Mouse (Mus musculus) myocyte (in vitro differentiated cells): ENCODE results near the gene Urad. TPM values are rescaled to one million over a fixed set of nuclear protein-coding genes. Genes with fewer than 3 reads are reported as not detected.
A peak's percentile ranks its signal among the peaks of the same experiment; 100 is the strongest.

Experiments
- H3K27me3 ChIP-seq: one replicate; pipeline ENCODE4 v1.6.1; 2011; ENCODE audit not compliant: control insufficient read depth, insufficient read depth, insufficient read length
- H3K36me3 ChIP-seq: one replicate; pipeline ENCODE4 v1.6.1; 2011; ENCODE audit not compliant: control insufficient read depth, insufficient read depth
- H3K4me2 ChIP-seq: one replicate; pipeline ENCODE4 v1.6.1; 2011; ENCODE audit warnings: low read depth, control low read depth
- H3K4me3 ChIP-seq: one replicate; pipeline ENCODE4 v1.5.1; 2011; ENCODE audit warnings: mild to moderate bottlenecking, control low read depth, moderate library complexity
- H3K79me2 ChIP-seq: one replicate; pipeline ENCODE4 v1.6.1; 2011; ENCODE audit not compliant: control insufficient read depth, insufficient read depth
- H3ac ChIP-seq: one replicate; pipeline ENCODE4 v1.6.1; 2011; ENCODE audit not compliant: control insufficient read depth, insufficient read length
- CEBPB ChIP-seq: IDR thresholded peaks from 2 replicates; pipeline ENCODE4 v1.6.1; 2011; ENCODE audit warnings: mild to moderate bottlenecking, moderate library complexity; ENCODE audit not compliant: poor library complexity, insufficient read depth, severe bottlenecking
- E2F4 ChIP-seq: IDR thresholded peaks from one replicate; pipeline ENCODE4 v1.6.1; 2011; ENCODE audit warnings: mild to moderate bottlenecking, control low read depth, moderate library complexity; ENCODE audit not compliant: insufficient read depth
- MAX ChIP-seq: IDR thresholded peaks from one replicate; pipeline ENCODE4 v1.6.1; 2011; ENCODE audit warnings: low read depth, mild to moderate bottlenecking, control low read depth
- MYOD1 ChIP-seq, 3 experiments: IDR thresholded peaks; one replicate each; pipeline ENCODE4 v1.6.1; 2011; ENCODE audit warnings: control low read depth in 2 of 3, low read depth in 2 of 3, mild to moderate bottlenecking in 2 of 3, moderate library complexity in 1 of 3; ENCODE audit not compliant: insufficient read length in 2 of 3, control insufficient read depth in 1 of 3
- MYOG ChIP-seq, 3 experiments: IDR thresholded peaks; one replicate each; pipeline ENCODE4 v1.6.1; 2011; ENCODE audit warnings: control low read depth in 2 of 3, low read depth in 2 of 3, mild to moderate bottlenecking in 2 of 3; ENCODE audit not compliant: insufficient read length in 2 of 3, control insufficient read depth in 1 of 3, insufficient read depth in 1 of 3
- POLR2A ChIP-seq: IDR thresholded peaks from one replicate; pipeline ENCODE4 v1.6.1; 2011; ENCODE audit warnings: low read depth, mild to moderate bottlenecking, control low read depth, moderate library complexity; ENCODE audit not compliant: insufficient read length
- POLR2AphosphoS2 ChIP-seq: IDR thresholded peaks from one replicate; pipeline ENCODE4 v1.6.1; 2011; ENCODE audit warnings: low read depth, control low read depth; ENCODE audit not compliant: insufficient read length
- REST ChIP-seq: IDR thresholded peaks from one replicate; pipeline ENCODE4 v1.6.1; 2011; ENCODE audit warnings: mild to moderate bottlenecking, control low read depth, moderate library complexity; ENCODE audit not compliant: insufficient read depth, insufficient read length
- SRF ChIP-seq: IDR thresholded peaks from one replicate; pipeline ENCODE4 v1.6.1; 2011; ENCODE audit warnings: low read depth; ENCODE audit not compliant: control insufficient read depth, insufficient read length
- TCF12 ChIP-seq: IDR thresholded peaks from one replicate; pipeline ENCODE4 v1.6.1; 2011; ENCODE audit warnings: mild to moderate bottlenecking, control low read depth; ENCODE audit not compliant: poor library complexity, insufficient read depth, severe bottlenecking
- TCF3 ChIP-seq: IDR thresholded peaks from one replicate; pipeline ENCODE4 v1.6.1; 2011; ENCODE audit warnings: low read depth, control low read depth; ENCODE audit not compliant: insufficient read length
- USF1 ChIP-seq: IDR thresholded peaks from one replicate; pipeline ENCODE4 v1.6.1; 2011; ENCODE audit warnings: low read depth, mild to moderate bottlenecking, control low read depth, moderate library complexity
- polyA plus RNA-seq: library from polyadenylated mRNA; unstranded; fragments of >200 nt; fragmentation: generic; extraction: Trizol; gene quantifications from one replicate; pipeline ENCODE4 v1.2.1, GENCODE M21; 2012; ENCODE audit warnings: missing spikeins

The Urad gene
- polyA plus RNA-seq, 1 experiment: not detected

DNA sequence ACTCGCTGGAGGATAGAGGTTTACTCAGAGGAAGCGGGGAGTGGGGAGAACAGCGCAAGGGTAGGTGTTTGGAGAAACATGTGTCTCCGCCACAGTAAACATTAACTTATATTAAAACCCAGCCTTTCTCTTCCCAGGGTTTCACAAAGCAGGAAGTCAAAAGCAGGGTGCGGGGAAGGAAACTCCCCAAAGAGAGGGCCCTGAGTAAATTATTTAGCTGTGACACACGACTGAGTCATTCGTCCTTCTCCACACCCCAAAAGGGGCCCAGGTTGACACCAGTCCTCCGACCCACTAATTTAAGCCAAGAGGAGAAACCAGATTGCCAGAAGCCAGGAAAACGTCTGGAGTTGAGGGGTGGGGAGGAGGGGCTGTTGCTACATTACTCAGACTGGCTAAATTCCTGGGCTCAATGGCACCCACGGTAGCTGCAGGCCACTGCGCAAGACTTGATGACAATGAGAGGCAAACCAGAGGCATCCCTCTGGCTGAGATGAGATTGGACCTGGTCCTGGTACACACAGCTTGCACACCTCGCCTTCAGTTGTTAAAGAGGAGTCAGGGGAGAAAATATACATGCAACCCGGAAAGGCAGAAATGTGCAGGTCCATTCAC is 29.6 kb downstream of the Urad start:
- Histone ChIP-seq H3K27me3 (no peaks in the 10 kb centered on the region), H3ac (no peak overlapping the region), H3K4me3 (no peak overlapping the region), H3K36me3 (no peaks in the 10 kb centered on the region), H3K4me2 (peak overlapping the region; percentile 87), H3K79me2 (no peaks in the 10 kb centered on the region)
- TF ChIP-seq MAX: no peak
- TF ChIP-seq CEBPB: no peak
- no peak for TF ChIP-seq REST
- no peak for TF ChIP-seq USF1
- TF ChIP-seq MYOD1 (IDR thresholded peaks at IDR 0.05; ENCODE audit: control insufficient read depth in 1 of 3, insufficient read length in 2 of 3, low read depth in 2 of 3): no peak
- TF ChIP-seq POLR2AphosphoS2: no peak
- TF ChIP-seq TCF3: no peak
- TF ChIP-seq POLR2A: no peak
- TF ChIP-seq E2F4: no peak
- TF ChIP-seq TCF12: no peak

DNA sequence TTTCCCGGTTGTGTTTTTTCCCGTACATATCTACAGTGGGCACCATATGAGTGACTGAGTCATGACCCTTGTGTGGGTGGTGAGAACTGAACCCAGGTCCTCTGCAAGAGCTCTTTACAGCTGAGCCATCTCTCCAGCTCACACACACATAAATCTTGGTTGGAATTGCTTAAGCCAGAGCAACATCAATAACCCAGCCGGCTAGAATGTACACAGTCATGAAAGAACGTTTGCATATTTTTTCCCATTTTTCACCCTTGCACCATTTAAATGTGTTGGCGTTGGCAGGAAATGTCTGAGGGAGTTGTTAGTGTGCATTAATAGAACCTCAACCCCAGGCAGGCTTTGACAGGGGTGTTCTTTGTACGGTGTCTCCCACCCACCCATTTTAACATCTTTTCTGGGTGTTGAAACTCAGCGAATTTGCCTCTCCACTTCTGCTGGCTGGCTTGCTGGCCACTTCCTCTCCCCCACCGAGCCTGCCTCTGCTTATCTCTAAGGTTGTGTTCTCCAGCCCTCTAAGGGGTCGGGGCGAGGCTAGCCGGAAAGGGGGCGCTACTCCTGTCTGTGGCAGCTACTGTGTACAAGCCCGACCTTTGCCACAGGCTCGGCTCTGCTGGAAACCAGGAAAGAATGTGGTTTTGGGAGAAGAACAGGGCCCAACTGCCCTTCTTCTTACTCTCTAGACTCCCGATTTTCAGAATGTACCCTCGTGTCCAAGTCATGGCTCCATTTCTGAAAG is 30.3 kb downstream of the Urad start:
- TF ChIP-seq CEBPB: peak; percentile 54; the same call in 1 of the 2 replicates
- no peak for TF ChIP-seq MYOD1 (IDR thresholded peaks at IDR 0.05; ENCODE audit: control insufficient read depth in 1 of 3, insufficient read length in 2 of 3, low read depth in 2 of 3)
- TF ChIP-seq SRF: no peak
- no peak for TF ChIP-seq REST
- TF ChIP-seq E2F4: no peak
- H3K4me2 ChIP-seq: peak overlapping the region; percentile 87
- H3K36me3 ChIP-seq: no peaks in the 10 kb centered on the region
- H3K4me3 ChIP-seq: no peak overlapping the region
- no peak overlapping the region for H3ac ChIP-seq
- H3K27me3 ChIP-seq: no peaks in the 10 kb centered on the region
- H3K79me2 ChIP-seq: no peaks in the 10 kb centered on the region

GRCm38 (mm10) chr5:147284365-147284764 is 37.9 kb downstream of the Urad start:
- Histone ChIP-seq H3K27me3 (peaks cover 7% of the 10 kb centered on the region), H3K79me2 (no peaks in the 10 kb centered on the region), H3ac (no peak overlapping the region), H3K4me2 (no peak overlapping the region), H3K4me3 (no peak overlapping the region), H3K36me3 (no peaks in the 10 kb centered on the region)
- TF ChIP-seq CEBPB (no peak), POLR2A (no peak), E2F4 (no peak), TCF12 (no peak), MYOG (IDR thresholded peaks at IDR 0.05; ENCODE audit: control insufficient read depth in 1 of 3, insufficient read depth in 1 of 3, insufficient read length in 2 of 3, low read depth in 2 of 3) (no peak), MAX (no peak), MYOD1 (IDR thresholded peaks at IDR 0.05; ENCODE audit: control insufficient read depth in 1 of 3, insufficient read length in 2 of 3, low read depth in 2 of 3) (no peak), SRF (no peak)

- no peaks in the 10 kb centered on the region for H3K79me2 ChIP-seq
- H3K4me3 ChIP-seq: no peak overlapping the region
- peak overlapping the region; percentile 27 for H3K4me2 ChIP-seq
- H3ac ChIP-seq: no peak overlapping the region
- H3K27me3 ChIP-seq: peaks cover 62% of the 10 kb centered on the region
- no peaks in the 10 kb centered on the region for H3K36me3 ChIP-seq
- TF ChIP-seq USF1: no peak
- no peak for TF ChIP-seq REST
- no peak for TF ChIP-seq MYOD1 (IDR thresholded peaks at IDR 0.05; ENCODE audit: control insufficient read depth in 1 of 3, insufficient read length in 2 of 3, low read depth in 2 of 3)
- no peak for TF ChIP-seq E2F4
These were observed 44.7 kb downstream of the Urad start for GRCm38 (mm10) chr5:147277547-147277925.

- H3K4me2 ChIP-seq: peak overlapping the region; percentile 27
- peaks cover 69% of the 10 kb centered on the region for H3K27me3 ChIP-seq
- H3K79me2 ChIP-seq: no peaks in the 10 kb centered on the region
- H3ac ChIP-seq: no peak overlapping the region
- TF ChIP-seq CEBPB: no peak
- TF ChIP-seq SRF: no peak
- TF ChIP-seq REST: no peak
- no peak for TF ChIP-seq MAX
- no peak for TF ChIP-seq MYOG (IDR thresholded peaks at IDR 0.05; ENCODE audit: control insufficient read depth in 1 of 3, insufficient read depth in 1 of 3, insufficient read length in 2 of 3, low read depth in 2 of 3)
- no peak for TF ChIP-seq E2F4
- TF ChIP-seq TCF12: no peak
- TF ChIP-seq USF1: no peak
- TF ChIP-seq TCF3: no peak
- no peak for TF ChIP-seq POLR2AphosphoS2
- no peak for TF ChIP-seq MYOD1 (IDR thresholded peaks at IDR 0.05; ENCODE audit: control insufficient read depth in 1 of 3, insufficient read length in 2 of 3, low read depth in 2 of 3)
- no peak for TF ChIP-seq POLR2A
- no peak overlapping the region for H3K4me3 ChIP-seq
- no peaks in the 10 kb centered on the region for H3K36me3 ChIP-seq
These were observed 45.3 kb downstream of the Urad start for GRCm38 (mm10) chr5:147276701-147277546.
